Mouse (Mus musculus): ENCODE results near the gene Ddx55.

Ddx55 gene

DNA sequence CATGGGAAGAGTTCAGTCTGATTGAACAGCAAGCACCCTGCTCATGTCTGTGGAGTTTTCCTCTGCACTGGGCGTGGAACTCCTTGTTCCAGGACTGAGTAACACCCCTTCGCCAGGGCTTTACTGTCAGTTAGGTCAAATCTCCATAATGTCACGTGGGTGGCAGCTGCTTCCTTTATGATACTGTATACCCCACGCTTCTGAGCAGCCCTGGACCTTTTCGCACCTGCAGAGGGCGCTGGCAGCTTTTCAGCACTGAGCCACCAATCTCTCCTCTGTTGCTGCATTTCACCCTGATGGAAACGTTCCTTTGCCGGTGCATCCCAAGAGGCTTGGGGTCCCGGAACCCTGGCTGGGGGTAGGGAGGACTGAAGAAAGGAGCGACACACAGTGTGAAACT is 58.3 kb downstream of the Ddx55 start:
- DNase-seq (ENCODE audit: low spot score in 2 of 2) = no peak

- no peak for DNase-seq (ENCODE audit: low spot score in 2 of 2)
Observed at GRCm38 (mm10) chr5:124614709-124615108, 62.0 kb downstream of the Ddx55 start.

DNA sequence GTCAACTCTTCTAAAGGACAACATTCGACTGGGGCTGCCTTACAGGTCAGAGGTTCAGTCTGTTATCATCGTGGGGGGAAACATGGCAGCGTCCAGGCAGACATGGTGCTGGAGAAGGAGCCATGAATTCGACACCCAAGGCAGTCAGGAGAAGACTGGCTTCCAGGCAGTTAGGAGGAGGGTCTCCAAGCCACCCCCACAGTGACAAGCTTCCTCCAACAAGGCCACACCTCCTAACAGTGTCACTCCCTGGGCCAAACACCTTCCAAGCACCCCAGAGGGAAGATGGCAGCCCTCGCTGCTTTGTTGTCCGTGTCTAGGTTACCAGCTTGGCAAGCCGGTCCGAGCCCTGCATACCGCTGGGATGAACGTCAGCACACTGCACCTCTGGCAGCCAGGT is 66.0 kb downstream of the Ddx55 start:
- no peak for DNase-seq (ENCODE audit: low spot score in 2 of 2)

Measured in urinary bladder, adult 18-20 months (tissue).